Mouse (Mus musculus) left cerebral cortex, postnatal 10 days (tissue): ENCODE measurements at regions not wholly inside any gene's neighbourhood (a gene's known extent, or its start where the extent isn't known, plus 50 kb on each side); places are given as distances from the start of the nearest gene placed in this dataset.
"Not testable (repeated sequence)": the region's sequence is repeated elsewhere in the genome, so short reads cannot be mapped to it uniquely, and the experiment has no call there.

Experiments used
- DNase-seq, 2 experiments: peaks; one replicate each; pipeline ENCODE4 v3.0.0; 2021 to 2022; ENCODE audit warnings: low spot score in 2 of 2, mixed read lengths in 1 of 2; ENCODE audit errors: extremely low spot score in 1 of 2
- intact Hi-C: fragments of 180-260 bp; cut with DNase I; formaldehyde crosslinking; loops from one replicate; pipeline ENCODE4 v1.15.1; 2025

GRCm38 (mm10) chr19:19783507-19783906 lies 607.2 kb downstream of the Anxa1 start:
- intact Hi-C loops: no loop called here
- peak in 1 of 2 experiments; percentile 24 for DNase-seq

- intact Hi-C loops: no loop called here
- peak; percentile 11 to 24 for DNase-seq
Measured at GRCm38 (mm10) chr19:19777891-19778290, 612.9 kb downstream of the Anxa1 start.

GRCm38 (mm10) chr19:19770990-19771389 lies 619.8 kb downstream of the Anxa1 start:
- intact Hi-C loops: no loop called here
- no peak for DNase-seq

- intact Hi-C loops, DNase-seq: not testable (repeated sequence)
Measured at GRCm38 (mm10) chr19:19750069-19750599, 639.1 kb upstream of the Rorb start.

GRCm38 (mm10) chr19:19747821-19748488 lies 637.0 kb upstream of the Rorb start:
- DNase-seq: no peak
- intact Hi-C loops: no loop called here

- DNase-seq: no peak
- intact Hi-C loops: no loop called here
Measured at GRCm38 (mm10) chr19:19719939-19720338, 608.9 kb upstream of the Rorb start.
